Mouse (Mus musculus) gastrocnemius, postnatal 10 days (tissue): ENCODE results near the gene Anpep. TPM values are rescaled to one million over a fixed set of nuclear protein-coding genes. Genes with fewer than 3 reads are reported as not detected.
A peak's percentile ranks its signal among the peaks of the same experiment; 100 is the strongest.

Experiments
- DNase-seq: peaks from one replicate; pipeline ENCODE4 v3.0.0; 2021; ENCODE audit warnings: mixed read lengths
- total RNA-seq, 2 experiments: library from RNA; stranded (reverse); gene quantifications; 2 replicates each; pipeline ENCODE4 v1.2.3; 2021

The Anpep gene
- total RNA-seq, 2 experiments from 2014 or later = 11.8 to 22.7 TPM

GRCm38 (mm10) chr7:79867861-79868260 lies 7.0 kb upstream of the Anpep start:
- DNase-seq = no peak

DNA sequence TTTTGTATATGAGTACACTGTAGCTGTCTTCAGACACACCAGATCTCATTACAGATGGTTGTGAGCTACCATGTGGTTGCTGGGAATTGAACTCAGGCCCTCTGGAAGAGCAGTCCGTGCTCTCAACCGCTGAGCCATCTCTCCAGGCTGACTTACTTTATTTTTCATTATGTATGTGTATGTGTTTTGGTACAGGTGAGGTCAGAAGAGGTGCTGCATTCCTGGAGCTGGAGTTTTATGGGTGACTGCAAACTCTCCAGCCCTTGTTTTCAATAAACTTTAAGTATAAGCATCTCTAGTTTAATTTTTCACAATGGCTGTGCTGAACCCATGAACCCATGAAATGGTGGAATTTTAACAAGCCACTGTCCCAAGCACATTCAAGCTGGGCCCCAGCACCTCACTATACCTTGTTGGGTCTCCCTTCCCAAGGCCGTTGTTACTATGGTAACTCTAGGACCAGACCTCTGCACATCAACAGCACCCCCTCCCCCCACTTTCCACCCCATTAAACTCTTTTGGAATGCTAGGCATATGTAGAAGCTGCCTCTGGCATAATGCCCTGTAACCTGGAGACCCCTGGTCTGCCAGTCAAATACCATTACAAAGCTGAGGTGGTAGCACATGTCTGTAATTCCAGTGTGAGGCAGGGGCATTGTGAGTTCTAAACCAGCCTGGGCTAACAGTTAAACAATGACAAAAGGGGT lies 5.6 kb upstream of the Anpep start:
- DNase-seq = no peak

- no peak for DNase-seq
Measured at GRCm38 (mm10) chr7:79861794-79862193, 935 bp upstream of the Anpep start.

DNA sequence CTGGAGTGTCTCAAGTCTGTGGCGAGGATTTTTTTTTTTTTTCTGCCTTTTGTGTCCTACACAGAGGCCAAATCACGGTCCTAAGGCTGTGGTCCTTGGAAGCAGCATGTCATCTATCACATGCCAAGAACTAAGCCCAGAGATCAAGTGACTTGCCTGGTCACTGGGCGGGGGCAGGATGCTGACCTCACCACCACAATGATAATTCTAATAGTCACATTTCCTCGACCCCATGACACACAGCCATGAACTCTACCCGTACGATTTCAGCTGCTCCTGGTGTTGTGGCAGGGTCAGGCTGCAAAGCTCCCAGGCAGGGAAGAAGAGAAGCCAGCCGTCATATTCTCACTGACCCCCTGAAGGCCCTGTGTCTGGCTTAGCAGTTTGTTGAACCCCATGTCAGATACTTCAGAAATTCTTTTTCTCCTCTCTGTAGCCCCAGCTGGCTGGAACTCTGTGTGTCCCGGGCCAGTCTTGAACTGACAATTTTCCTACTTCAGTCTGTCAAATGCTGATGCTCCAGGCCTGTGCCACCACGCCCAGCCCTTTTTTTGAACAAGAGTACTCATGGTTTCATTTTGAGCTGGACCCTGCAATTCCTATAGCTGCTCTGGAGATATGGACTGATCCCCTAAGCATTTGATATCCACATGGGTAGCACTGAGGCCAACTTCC lies 1.8 kb downstream of the Anpep start:
- no peak for DNase-seq

GRCm38 (mm10) chr7:79858202-79858934 lies 2.5 kb downstream of the Anpep start:
- no peak for DNase-seq

DNA sequence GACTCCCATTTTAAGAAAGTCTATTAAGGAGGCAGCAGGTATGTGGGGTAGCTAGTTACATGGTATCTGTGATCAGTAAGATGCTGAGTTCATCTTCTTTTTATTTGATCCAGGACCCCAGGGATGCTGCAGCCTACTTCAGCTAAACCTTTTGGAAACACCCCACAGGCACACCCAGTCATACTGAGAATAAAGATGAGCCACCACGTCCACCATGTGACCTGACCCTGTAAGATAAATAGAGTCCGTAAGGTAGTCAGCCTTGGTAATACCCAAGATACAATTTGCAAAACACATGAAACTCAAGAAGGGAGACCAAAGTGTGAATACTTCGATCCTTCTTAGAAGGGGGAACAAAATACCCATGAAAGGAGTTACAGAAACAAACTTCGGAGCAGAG lies 4.6 kb downstream of the Anpep start:
- no peak for DNase-seq

DNA sequence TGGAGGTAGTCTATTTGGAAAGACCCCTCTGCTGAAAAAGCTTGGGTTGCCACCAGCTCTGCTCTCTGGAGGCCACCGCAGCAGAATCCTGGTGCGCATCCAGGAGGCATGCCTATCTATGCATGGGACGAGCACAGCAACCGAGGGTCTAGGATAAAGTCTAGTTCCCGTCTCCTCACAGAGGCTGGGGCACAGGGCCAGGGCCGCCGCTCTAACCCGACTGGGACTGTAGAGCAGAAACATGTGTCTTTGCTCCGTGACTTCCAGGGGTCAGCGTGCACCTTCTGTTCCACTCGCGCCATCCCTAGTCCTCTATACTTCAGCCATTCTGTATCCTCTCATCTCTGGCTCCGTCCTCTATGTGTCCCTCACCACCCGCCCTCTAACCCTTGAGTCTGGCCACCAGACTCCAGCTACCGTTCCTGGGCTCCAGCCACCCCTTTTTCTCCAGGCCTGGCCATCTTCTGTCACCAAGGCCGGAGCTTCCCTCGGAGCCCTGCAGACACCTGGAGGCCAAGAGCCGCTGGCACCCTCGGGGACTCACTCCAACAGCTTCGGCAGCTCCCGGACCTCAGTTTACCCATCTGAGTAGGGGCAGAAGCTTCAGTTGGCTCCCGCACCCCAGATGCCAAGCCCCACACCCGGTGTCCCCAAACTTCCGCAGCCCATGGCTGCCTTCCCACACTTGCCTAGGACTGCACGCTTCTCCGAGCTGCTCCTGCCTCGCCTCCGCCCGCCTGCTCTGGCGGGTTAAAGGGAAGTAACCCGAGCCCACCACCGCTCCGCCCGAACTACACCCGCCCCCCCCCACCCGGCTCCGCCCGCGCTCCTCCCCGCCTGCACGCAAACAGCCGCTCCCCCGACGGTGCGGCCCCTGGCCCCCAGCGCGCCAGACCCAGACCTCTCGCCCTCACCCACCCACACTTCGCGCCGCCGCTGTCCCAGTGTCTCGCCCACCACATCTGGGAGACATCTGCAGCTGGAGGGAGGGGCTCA lies 13.1 kb downstream of the Anpep start:
- DNase-seq = peak; percentile 54

DNA sequence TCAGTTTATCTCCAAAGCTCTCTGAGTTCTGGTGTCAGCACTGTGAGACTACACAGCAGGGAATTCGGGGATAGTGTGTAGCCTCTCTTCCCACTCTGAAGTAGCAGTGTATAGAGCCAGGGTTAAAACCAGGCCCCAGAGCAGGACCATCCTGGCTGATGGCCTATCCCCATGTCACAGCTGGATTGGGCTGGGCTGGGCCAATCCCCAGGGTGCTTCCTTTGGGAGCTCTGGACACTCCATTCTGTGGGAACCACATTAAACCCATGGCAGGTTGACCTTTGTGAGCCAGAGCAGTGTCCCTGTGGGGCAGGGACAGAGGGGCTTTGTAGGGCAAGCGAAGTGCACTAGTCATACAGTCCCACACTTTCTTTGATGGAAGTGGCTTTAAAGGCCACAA lies 14.5 kb downstream of the Anpep start:
- DNase-seq = no peak

DNA sequence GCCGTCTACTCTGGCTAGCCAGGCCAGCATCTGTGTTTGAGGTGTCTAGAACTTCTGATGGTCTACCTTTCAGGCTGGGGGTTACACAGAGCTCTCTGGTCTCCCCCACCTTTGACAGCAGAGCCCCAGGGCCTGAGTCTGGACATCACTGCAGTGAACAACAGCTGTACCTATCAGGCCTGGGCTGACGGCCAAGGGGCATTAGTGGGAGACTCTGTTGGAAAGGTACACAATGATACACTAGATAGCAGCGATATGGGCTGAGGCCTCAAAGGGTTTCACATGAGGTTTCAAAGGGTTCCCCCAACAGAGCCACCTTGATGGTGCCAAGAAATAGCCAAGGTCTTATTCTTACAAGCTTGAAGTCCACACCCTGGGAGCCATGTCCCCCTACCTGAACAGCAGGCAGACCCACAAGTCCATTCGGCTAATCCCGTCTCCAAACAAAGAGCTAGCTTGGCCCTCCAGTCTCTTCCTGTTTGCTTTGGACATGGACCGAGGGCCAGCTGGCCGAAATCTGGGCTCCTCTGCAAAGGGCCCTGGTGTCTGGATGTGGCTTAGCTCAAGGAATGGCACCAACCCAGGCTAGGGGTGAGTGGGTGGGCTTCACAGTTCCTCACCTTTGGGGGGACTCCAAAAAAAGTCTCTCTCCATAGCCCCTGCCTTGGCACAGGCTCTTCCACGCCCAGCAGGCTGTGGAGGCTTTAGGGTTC lies 16.6 kb downstream of the Anpep start:
- no peak for DNase-seq

- DNase-seq = no peak
Measured at GRCm38 (mm10) chr7:79842163-79842562, 18.7 kb downstream of the Anpep start.

- no peak for DNase-seq
Measured at GRCm38 (mm10) chr7:79837247-79837646, 23.6 kb downstream of the Anpep start.

DNA sequence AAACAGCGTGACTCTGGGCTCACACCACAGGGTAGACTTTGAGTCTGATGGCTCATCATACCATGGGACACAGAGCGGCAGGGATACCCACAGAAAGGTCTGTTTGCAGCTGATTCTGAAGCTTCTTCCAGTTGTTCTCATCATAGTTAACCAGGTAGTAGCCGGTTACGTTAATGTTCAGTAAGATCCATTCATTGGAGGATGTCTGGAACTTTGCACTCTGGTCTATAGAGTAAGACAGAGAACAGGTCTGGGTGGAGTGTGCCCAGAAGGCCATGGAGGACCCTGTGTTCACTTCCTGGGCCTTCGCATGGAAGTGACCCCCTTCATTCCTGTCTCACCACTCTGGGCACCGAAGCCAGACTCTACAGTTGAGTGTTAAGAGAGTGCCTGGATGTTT lies 25.7 kb downstream of the Anpep start:
- DNase-seq = no peak

- DNase-seq = no peak
Measured at GRCm38 (mm10) chr7:79832980-79833379, 27.9 kb downstream of the Anpep start.

DNA sequence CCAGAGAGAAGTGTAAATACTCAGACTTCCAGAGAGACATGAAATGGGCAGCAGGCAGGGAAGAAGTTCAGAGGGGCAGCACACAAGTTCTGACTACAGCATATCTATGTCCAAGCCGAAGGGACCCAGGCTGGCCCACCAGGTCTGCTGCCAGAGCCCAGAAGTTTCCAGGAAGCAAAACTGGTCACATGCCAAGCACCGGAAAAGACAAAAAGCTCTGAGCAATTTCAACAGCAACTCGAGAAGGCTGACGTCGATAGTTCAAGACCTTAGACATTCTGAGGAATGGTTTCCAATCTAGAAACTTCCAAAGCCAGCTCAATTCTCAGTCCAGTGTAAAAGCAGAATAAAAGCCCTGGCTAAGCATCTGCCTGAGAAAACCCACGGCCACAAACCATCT lies 29.3 kb downstream of the Anpep start:
- no peak for DNase-seq

GRCm38 (mm10) chr7:79831145-79831544 lies 29.7 kb downstream of the Anpep start:
- no peak for DNase-seq

GRCm38 (mm10) chr7:79828341-79828740 lies 32.5 kb downstream of the Anpep start:
- DNase-seq = no peak

DNA sequence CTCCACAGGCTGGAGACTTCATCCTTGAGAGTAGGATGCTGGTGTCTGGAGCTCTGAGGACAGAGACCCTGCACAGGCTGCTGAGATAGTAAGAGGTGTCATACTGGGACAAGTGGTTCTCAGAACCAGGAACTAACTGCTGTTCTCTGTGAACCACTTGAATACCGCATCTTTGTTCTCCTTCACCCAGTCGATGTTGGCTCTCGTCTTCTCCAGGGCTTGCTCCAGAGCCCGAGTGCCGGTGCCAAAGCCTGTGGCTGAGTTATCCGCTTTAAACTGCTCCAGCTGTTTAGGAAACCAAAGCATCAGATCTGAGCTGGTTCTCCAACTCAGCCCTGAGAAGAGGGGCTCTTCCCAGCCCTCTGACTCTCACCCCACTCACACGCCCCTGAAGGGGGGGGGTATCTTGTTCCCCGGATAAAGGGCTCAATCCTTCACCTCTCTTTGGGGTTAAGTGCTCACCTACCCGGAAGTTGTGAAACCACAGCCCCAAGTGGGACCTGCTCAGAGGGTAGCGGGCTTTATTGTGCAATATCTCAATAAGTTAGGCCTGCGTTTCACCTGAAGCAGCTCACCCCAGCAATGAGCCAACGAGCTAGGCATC lies 38.7 kb downstream of the Anpep start:
- no peak for DNase-seq

DNA sequence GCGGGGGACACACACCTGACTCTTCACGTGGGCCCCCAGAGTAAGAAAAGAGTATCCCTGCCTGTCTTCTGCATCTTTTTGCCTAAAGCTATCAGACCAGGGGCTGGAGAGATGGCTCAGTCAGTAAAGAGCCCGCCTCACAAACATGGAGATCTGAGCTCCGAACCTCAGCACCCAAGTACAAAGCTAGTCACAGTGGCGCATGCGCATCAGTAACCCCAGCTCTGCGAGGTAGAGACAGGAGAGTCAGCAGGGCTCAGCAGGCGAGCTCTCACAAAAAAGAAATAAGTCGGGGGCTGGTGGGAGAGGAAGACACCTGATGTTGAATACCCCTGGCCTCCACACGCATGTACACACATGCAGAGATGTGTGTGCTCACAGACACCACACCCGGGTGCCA lies 40.9 kb downstream of the Anpep start:
- DNase-seq = no peak

DNA sequence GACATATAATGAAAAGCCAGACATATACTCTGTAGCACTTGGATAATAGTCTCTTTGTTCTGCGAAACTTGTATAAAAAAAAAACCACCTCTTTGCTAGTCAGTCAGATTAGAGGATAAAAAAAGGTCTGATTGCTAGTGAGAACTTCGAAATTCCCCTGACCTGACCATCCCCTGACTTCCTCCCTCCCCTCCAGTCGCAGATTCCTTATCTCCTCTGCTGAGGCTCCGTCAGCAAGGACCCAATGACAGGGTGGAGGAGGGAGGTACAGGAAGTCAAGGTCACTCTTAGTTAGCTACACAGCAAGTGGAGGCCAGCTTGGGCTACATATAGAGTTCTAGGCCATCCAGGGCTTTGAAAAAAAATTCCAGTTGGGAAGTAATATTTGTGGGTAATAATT lies 41.3 kb downstream of the Anpep start:
- no peak for DNase-seq

DNA sequence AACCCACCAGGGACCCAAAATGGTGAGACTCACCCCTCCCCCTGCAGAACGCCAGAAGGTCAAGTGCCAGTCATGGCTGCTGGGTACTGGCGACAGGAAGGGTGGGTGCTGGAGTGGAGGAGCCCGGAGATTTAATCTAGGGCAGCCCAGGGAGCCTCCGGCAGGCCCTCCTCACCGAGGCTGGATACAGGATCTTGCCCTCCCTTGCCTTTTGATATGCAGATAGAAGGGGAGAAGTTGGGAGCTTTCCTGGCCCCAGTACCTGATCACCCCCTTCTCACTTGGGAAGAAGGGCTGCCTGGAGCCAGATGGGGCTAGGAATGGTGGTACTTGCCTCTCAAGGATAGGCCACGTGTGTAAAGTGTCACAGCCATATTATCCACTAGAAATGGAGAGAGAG lies 42.5 kb downstream of the Anpep start:
- DNase-seq = no peak

DNA sequence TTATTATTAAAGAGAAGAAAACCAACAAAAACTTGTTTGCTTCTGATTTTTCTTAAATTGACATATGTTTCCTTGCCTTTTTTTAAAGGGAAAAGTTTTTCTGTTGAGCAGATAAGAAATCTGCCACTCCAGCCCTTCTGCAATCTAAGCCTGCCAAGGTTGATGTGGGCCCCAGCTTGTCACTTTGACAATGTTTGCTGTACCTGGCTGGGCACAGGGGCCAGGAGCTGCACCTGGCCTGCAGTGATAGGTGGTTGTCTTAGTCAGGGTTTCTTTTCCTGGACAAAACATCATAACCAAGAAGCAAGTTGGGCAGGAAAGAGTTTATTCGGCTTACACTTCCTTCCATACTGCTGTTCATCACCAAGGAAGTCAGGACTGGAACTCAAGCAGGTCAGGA lies 47.5 kb downstream of the Anpep start:
- no peak for DNase-seq
